Mouse (Mus musculus) forebrain, embryonic 11.5 days (tissue): ENCODE data around the gene Cd38. TPM values are rescaled to one million over a fixed set of nuclear protein-coding genes. Genes with fewer than 3 reads are reported as not detected.
"Not testable (repeated sequence)": the region's sequence is repeated elsewhere in the genome, so short reads cannot be mapped to it uniquely, and the experiment has no call there.

Experiments used
- ATAC-seq: fragments of 200-750 bp; cut with Nextera tagmentation; replicated peaks from 2 replicates; pipeline ENCODE4 v1.8.0; 2017; ENCODE audit warnings: moderate TSS enrichment; ENCODE audit not compliant: low FRiP score
- DNase-seq: peaks from one replicate; pipeline ENCODE4 v3.0.0-alpha.2; 2017; ENCODE audit warnings: low spot score
- H3K27ac ChIP-seq: fragments of 300-500 bp; sonication (generic); 2 replicates; pipeline ENCODE4 v1.5.1; 2014; ENCODE audit warnings: low read depth, low read length
- H3K27me3 ChIP-seq: fragments of 300-500 bp; sonication (generic); 2 replicates; pipeline ENCODE4 v1.6.1; 2014; ENCODE audit warnings: mild to moderate bottlenecking, low read length, mixed read lengths; ENCODE audit not compliant: control insufficient read depth, insufficient read depth
- H3K36me3 ChIP-seq: fragments of 300-500 bp; sonication (generic); 2 replicates; pipeline ENCODE4 v1.6.1; 2014; ENCODE audit warnings: mild to moderate bottlenecking, low read length, moderate library complexity, mixed read lengths; ENCODE audit not compliant: control insufficient read depth, insufficient read depth
- H3K4me1 ChIP-seq: fragments of 300-500 bp; sonication (generic); replicated peaks from 2 replicates; pipeline ENCODE4 v1.6.1; 2014; ENCODE audit warnings: low read length, mixed read lengths; ENCODE audit not compliant: control insufficient read depth, insufficient read depth
- H3K4me2 ChIP-seq: fragments of 300-500 bp; sonication (generic); 2 replicates; pipeline ENCODE4 v1.6.1; 2014; ENCODE audit warnings: low read depth, mild to moderate bottlenecking, low read length, moderate library complexity, mixed read lengths; ENCODE audit not compliant: severe bottlenecking
- H3K4me3 ChIP-seq: fragments of 300-500 bp; sonication (generic); 2 replicates; pipeline ENCODE4 v1.5.1; 2014; ENCODE audit warnings: low read depth, low read length
- H3K9ac ChIP-seq: fragments of 300-500 bp; sonication (generic); 2 replicates; pipeline ENCODE4 v1.6.1; 2014; ENCODE audit warnings: low read length
- H3K9me3 ChIP-seq: fragments of 300-500 bp; sonication (generic); 2 replicates; pipeline ENCODE4 v1.6.1; 2016; ENCODE audit warnings: low read length, mixed read lengths; ENCODE audit not compliant: control insufficient read depth
- WGBS: fragments of 180-500 bp; shearing (Covaris S2); extraction: QIAGEN DNeasy Blood & Tissue Kit; methylation state at CpG from one replicate; pipeline ENCODE4 v1.1.7; 2014; 5-methylcytosine and 5-hydroxymethylcytosine counted together
- polyA plus RNA-seq: library from polyadenylated mRNA; unstranded; fragments of >200 nt; fragmentation: Nextera tagmentation; extraction: Ambion mirVana; gene quantifications from 2 replicates; pipeline ENCODE4 v1.2.1, GENCODE M21; 2014

The Cd38 gene
- polyA plus RNA-seq, 1 experiment from 2014 or later, result 6.3 TPM

DNA sequence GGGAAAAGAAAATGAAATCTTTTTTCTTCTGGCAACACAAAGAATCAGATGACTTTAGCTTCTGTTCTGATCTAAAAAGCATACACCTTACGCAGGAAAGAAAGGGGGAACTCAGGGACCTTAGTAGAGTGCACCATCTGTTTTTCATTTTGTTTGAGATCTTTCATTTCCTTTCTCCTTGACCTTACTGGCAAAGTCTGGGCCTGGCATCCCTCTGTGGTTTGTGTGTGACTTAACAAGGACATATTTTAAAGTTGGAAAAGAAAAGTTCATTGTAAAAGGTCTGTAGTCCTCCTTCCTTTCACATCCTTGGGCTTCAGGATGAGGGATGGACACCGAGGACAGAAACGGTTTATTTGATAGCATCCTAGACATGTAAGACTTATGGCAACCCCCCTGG, 27.6 kb downstream of the Cd38 start:
- Histone ChIP-seq H3K27me3 (no peaks in the 10 kb centered on the region), H3K36me3 (no peaks in the 10 kb centered on the region), H3K9me3 (no peaks in the 10 kb centered on the region), H3K4me2 (no peak overlapping the region), H3K27ac (no peak overlapping the region), H3K4me1 (no peaks in the 10 kb centered on the region), H3K4me3 (no peak overlapping the region), H3K9ac (no peak overlapping the region)
- ATAC-seq (no peak), DNase-seq (no peak)
- 86% methylated on average over 3 of the region's 3 CpGs for WGBS

DNA sequence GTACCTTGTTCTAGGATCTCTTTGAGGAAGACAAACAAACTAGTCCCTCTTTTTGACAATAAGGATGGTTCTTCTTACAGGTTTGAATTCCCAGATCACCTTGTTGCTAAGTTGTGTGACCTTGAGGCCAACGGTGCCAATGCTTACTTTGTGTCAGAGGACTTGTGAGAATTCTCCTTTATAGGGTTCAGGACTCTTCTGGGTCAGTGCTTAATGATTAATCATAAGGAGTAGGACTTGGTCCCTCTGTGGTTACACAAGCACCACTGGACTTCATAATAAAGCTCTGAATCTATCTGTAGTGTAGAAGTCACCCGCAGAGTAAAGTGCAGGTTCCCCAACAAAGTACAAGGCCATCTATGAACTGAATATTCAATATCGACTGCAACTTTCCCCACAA, 36.3 kb downstream of the Cd38 start:
- DNase-seq (no peak), ATAC-seq (no peak)
- WGBS, result 90% methylated on average over 3 of the region's 3 CpGs
- no peaks in the 10 kb centered on the region for H3K9me3 ChIP-seq
- H3K4me2 ChIP-seq, result no peak overlapping the region
- H3K4me3 ChIP-seq, result no peak overlapping the region
- H3K4me1 ChIP-seq, result no peaks in the 10 kb centered on the region
- no peak overlapping the region for H3K27ac ChIP-seq
- H3K9ac ChIP-seq, result no peak overlapping the region
- no peaks in the 10 kb centered on the region for H3K27me3 ChIP-seq
- H3K36me3 ChIP-seq, result no peaks in the 10 kb centered on the region

DNA sequence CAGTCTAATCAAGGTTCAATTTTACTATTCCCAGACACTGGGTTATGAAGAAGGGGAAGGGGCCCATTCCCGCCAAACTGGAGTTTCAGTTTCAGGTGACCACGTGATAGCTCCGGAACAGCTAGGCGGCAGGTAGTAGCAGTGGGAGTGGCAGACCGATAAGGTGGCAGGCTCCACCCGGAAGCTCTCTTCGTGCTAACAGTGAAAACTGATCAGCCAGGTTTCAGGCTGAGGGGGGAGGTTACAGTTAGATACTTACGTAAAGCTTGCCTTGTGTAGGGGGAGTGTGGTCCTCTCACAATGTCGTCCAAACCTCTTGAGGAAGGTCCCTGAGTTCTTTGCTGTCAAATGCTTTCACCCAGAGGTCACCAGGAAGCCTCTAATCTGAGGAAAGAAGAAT, 40.9 kb downstream of the Cd38 start:
- no peaks in the 10 kb centered on the region for H3K27me3 ChIP-seq
- H3K36me3 ChIP-seq, result no peaks in the 10 kb centered on the region
- H3K9ac ChIP-seq, result no peak overlapping the region
- H3K4me2 ChIP-seq, result no peak overlapping the region
- no peaks in the 10 kb centered on the region for H3K4me1 ChIP-seq
- DNase-seq (no peak), ATAC-seq (no peak)
- WGBS, result 67% methylated on average over 9 of the region's 9 CpGs
- no peaks in the 10 kb centered on the region for H3K9me3 ChIP-seq
- no peak overlapping the region for H3K4me3 ChIP-seq
- no peak overlapping the region for H3K27ac ChIP-seq

DNA sequence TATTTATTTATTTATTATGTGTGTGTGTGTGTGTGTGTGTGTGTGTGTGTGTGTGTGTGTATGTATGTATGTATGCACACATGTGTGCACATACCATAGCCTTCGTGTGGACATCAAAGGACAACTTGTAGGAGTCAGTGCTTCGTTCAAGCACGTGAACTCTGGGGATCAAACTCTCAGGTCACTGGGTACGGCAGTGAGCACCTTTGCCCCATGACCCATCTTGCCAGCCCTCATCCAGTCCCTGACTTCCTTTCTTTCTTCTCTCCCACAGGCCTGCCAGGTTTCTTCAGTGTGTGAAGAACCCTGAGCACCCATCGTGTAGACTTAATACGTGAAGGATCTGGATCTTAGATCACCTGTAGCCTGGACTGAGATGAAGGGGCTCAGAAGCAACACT, 41.7 kb downstream of the Cd38 start:
- no peak for DNase-seq
- no peaks in the 10 kb centered on the region for H3K9me3 ChIP-seq
- ATAC-seq, result no peak
- no peaks in the 10 kb centered on the region for H3K27me3 ChIP-seq
- no peak overlapping the region for H3K4me2 ChIP-seq
- WGBS, result 90% methylated on average over 6 of the region's 6 CpGs
- H3K4me3 ChIP-seq, result no peak overlapping the region
- no peak overlapping the region for H3K27ac ChIP-seq
- no peaks in the 10 kb centered on the region for H3K4me1 ChIP-seq
- H3K9ac ChIP-seq, result no peak overlapping the region
- no peaks in the 10 kb centered on the region for H3K36me3 ChIP-seq

DNA sequence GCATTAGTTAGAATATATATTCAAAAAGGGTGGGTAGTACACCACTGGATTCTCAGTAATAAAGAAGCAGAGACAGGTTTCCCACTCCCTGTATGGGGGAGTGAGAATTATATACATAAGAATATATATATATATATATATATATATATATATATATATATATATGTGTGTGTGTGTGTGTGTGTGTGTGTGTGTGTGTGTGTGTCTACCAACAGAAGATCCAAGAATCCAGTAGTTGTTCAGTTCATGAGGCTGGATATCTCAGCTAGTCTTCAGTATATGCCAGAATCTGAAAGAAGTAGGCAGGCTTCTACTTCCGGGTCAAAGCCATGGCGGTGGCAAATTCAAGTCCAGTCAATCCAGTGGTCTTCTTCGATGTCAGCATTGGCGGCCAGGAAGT, 44.5 kb downstream of the Cd38 start, which contains the start of gene Gm7879:
Gene Gm7879, plus strand, starts transcription at position 301 of the 400 bp plus-strand sequence.
- WGBS, result 100% methylated on average over 4 of the region's 4 CpGs
- ATAC-seq, H3K4me1 ChIP-seq, H3K36me3 ChIP-seq, H3K27me3 ChIP-seq, H3K9ac ChIP-seq, H3K4me2 ChIP-seq, H3K27ac ChIP-seq, H3K9me3 ChIP-seq, DNase-seq, H3K4me3 ChIP-seq: not testable (repeated sequence)

DNA sequence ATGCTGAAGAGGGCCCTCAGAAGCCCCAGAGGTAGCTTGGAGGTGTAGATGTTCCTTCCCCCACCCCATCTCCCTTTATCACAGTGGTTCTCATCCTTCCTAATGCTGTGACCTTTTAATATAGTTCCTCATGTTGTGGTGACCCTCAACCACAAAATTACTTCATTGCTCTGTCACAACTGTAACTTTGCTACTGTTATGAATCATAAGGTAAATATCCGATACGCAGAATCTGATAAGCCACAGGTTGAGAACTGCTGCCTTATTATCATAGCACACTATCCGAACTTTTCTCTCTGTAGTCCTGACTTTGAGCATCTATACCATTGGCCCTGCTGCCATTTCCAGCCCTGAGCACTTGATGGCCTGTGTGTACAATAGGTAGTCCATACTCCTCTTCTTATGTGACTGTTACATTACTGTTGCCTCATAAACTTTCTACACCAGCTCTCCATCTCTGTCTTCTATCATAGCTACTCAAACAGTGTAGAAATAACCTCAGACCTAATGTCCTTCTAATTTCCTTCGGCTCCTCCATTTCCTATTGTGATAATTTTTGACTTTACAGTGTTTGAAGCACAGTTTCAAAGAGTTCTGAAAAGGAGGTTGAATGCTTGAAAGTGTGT, 47.0 kb downstream of the Cd38 start:
- no peaks in the 10 kb centered on the region for H3K9me3 ChIP-seq
- H3K4me1 ChIP-seq, result no peaks in the 10 kb centered on the region
- H3K4me2 ChIP-seq, result no peak overlapping the region
- no peaks in the 10 kb centered on the region for H3K36me3 ChIP-seq
- DNase-seq (no peak), ATAC-seq (no peak)
- WGBS, result 93% methylated on average over 4 of the region's 4 CpGs
- no peak overlapping the region for H3K27ac ChIP-seq
- H3K9ac ChIP-seq, result no peak overlapping the region
- H3K4me3 ChIP-seq, result no peak overlapping the region
- H3K27me3 ChIP-seq, result no peaks in the 10 kb centered on the region

DNA sequence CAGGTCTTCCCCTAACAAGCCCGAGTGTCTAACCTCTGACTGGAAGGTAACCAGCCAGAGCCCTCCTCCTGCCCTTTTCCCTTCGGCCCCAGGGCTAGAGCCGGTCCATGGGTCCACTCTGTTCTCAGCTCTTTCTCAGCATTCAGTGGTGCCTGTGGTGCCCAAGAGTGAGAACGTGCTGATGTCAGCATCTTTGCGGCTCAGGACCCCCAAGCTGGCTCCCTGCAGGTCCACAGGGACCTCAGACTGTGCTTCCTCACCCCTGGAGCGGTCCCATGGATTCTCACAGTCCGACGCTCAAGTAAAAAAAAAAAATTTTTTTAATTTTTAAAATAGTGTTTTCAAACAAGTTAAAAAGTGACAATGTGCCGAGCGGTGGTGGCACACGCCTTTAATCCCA, 53.5 kb downstream of the Cd38 start:
- Histone ChIP-seq H3K9me3 (no peaks in the 10 kb centered on the region), H3K4me1 (no peaks in the 10 kb centered on the region), H3K36me3 (no peaks in the 10 kb centered on the region), H3K4me3 (no peak overlapping the region), H3K27ac (no peak overlapping the region), H3K27me3 (no peaks in the 10 kb centered on the region), H3K4me2 (no peak overlapping the region), H3K9ac (no peak overlapping the region)
- DNase-seq, result no peak
- 90% methylated on average over 11 of the region's 11 CpGs for WGBS
- no peak for ATAC-seq

DNA sequence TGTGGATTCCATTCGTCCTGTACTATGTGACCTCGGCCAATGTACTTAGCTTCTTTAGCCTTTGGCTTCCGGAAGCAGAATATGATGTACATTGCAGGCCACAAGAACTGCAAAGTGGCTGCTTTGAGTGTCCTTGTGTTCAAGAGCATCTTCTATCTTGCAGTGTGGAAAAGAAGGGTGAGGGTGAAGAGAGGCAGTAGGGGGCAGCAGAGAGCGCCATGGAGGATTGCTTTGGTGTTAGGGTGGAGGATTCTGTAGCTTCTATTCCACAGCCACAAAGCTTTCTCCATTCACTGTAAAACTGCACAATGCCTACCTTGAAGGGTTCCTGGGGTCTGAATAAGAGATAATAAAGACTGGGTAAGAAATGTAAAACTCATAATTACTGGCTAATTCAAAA, 55.6 kb downstream of the Cd38 start:
- 34% methylated on average over 4 of the region's 4 CpGs for WGBS
- Histone ChIP-seq H3K27me3 (no peaks in the 10 kb centered on the region), H3K4me2 (no peak overlapping the region), H3K36me3 (no peaks in the 10 kb centered on the region), H3K27ac (no peak overlapping the region), H3K9me3 (no peaks in the 10 kb centered on the region), H3K4me3 (no peak overlapping the region), H3K4me1 (no peaks in the 10 kb centered on the region), H3K9ac (no peak overlapping the region)
- no peak for ATAC-seq
- DNase-seq, result peak; percentile 71

DNA sequence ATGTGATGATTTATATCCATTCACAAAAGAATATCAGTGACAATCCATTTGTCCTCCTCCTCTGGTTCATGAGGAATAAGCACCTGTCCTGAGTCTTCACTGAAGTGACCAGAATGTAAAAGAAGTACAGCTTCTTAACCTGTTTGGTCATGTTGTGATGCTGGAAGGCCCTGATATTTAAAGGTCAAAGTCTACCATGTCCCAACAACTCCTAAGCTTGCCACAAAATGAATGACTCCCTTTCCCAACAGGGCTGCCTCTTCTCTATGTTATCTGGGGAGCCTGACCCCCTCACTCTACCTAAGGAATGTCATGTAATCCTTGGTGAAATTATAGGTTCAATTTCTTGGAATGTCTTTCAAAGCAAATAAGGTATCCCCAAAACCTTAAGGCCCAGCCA, 59.4 kb downstream of the Cd38 start:
- ATAC-seq, result no peak
- DNase-seq, result no peak

More for the DNA sequence above, 59.4 kb downstream of the Cd38 start:
- Histone ChIP-seq H3K9ac (no peak overlapping the region), H3K27ac (no peak overlapping the region), H3K36me3 (no peaks in the 10 kb centered on the region), H3K27me3 (no peaks in the 10 kb centered on the region), H3K4me3 (no peak overlapping the region), H3K4me2 (no peak overlapping the region), H3K9me3 (no peaks in the 10 kb centered on the region), H3K4me1 (no peaks in the 10 kb centered on the region)
